Mouse (Mus musculus) ES-Bruce4 (cell line): Measurements from ENCODE around the gene Sfxn5. TPM values are rescaled to one million over a fixed set of nuclear protein-coding genes. Genes with fewer than 3 reads are reported as not detected.

Experiments
- H3K27ac ChIP-seq: 2 replicates; pipeline ENCODE4 v1.5.1; 2012; ENCODE audit warnings: low read length, inconsistent platforms; ENCODE audit not compliant: insufficient read depth
- H3K27me3 ChIP-seq: 2 replicates; pipeline ENCODE4 v1.6.1; 2012; ENCODE audit warnings: mild to moderate bottlenecking, low read length, inconsistent platforms; ENCODE audit not compliant: control insufficient read depth, poor library complexity, insufficient read depth, severe bottlenecking
- H3K36me3 ChIP-seq: 2 replicates; pipeline ENCODE4 v1.6.1; 2012; ENCODE audit warnings: inconsistent platforms, mild to moderate bottlenecking, low read length, moderate library complexity; ENCODE audit not compliant: control insufficient read depth, poor library complexity, insufficient read depth, severe bottlenecking
- H3K4me1 ChIP-seq: one replicate; pipeline ENCODE4 v1.8.1; 2011; ENCODE audit warnings: low read length; ENCODE audit not compliant: control insufficient read depth, insufficient read depth
- H3K4me3 ChIP-seq: 2 replicates; pipeline ENCODE4 v1.5.1; 2011; ENCODE audit warnings: low read depth, mild to moderate bottlenecking, low read length
- H3K9ac ChIP-seq: 2 replicates; pipeline ENCODE4 v1.6.1; 2012; ENCODE audit warnings: low read depth, mild to moderate bottlenecking, inconsistent platforms; ENCODE audit not compliant: poor library complexity, severe bottlenecking
- H3K9me3 ChIP-seq: replicated peaks from 2 replicates; pipeline ENCODE4 v1.6.1; 2012; ENCODE audit warnings: mild to moderate bottlenecking, low read length, inconsistent platforms; ENCODE audit not compliant: control insufficient read depth, poor library complexity, insufficient read depth, severe bottlenecking
- CTCF ChIP-seq: IDR thresholded peaks from one replicate; pipeline ENCODE4 v1.8.1; 2011; ENCODE audit warnings: low read depth, low read length
- EP300 ChIP-seq: IDR thresholded peaks from 2 replicates; pipeline ENCODE4 v1.6.1; 2011; ENCODE audit warnings: low read depth, low read length; ENCODE audit not compliant: insufficient read depth
- POLR2A ChIP-seq: IDR thresholded peaks from one replicate; pipeline ENCODE4 v1.8.1; 2011; ENCODE audit warnings: low read length; ENCODE audit not compliant: insufficient read depth
- polyA plus RNA-seq: library from polyadenylated mRNA; stranded (reverse); fragments of >200 nt; gene quantifications from 2 replicates; pipeline ENCODE4 v1.2.4, GENCODE M21; 2011; ENCODE audit warnings: low read depth; ENCODE audit not compliant: missing spikeins, insufficient read depth, insufficient read length

Sfxn5 gene
- polyA plus RNA-seq, 1 experiment: 6.0 TPM

- Histone ChIP-seq H3K27ac (no peak overlapping the region), H3K4me3 (peak overlapping the region; percentile 86), H3K4me1 (no peaks in the 10 kb centered on the region), H3K9me3 (no peaks in the 10 kb centered on the region), H3K36me3 (no peaks in the 10 kb centered on the region), H3K27me3 (no peaks in the 10 kb centered on the region), H3K9ac (peak overlapping the region; percentile 55)
- TF ChIP-seq POLR2A (no peak), EP300 (no peak), CTCF (no peak)
These were observed 40.0 kb upstream of the Sfxn5 start for GRCm38 (mm10) chr6:85373066-85373860.

- H3K9me3 ChIP-seq: no peaks in the 10 kb centered on the region
- H3K36me3 ChIP-seq: no peaks in the 10 kb centered on the region
- TF ChIP-seq POLR2A (no peak), CTCF (no peak), EP300 (no peak)
- no peak overlapping the region for H3K27ac ChIP-seq
- H3K4me3 ChIP-seq: no peak overlapping the region
- H3K27me3 ChIP-seq: no peaks in the 10 kb centered on the region
- H3K4me1 ChIP-seq: no peaks in the 10 kb centered on the region
- H3K9ac ChIP-seq: no peak overlapping the region
These were observed 39.3 kb upstream of the Sfxn5 start for GRCm38 (mm10) chr6:85372496-85372895.

- no peaks in the 10 kb centered on the region for H3K36me3 ChIP-seq
- H3K9me3 ChIP-seq: no peaks in the 10 kb centered on the region
- H3K27me3 ChIP-seq: no peaks in the 10 kb centered on the region
- no peak overlapping the region for H3K9ac ChIP-seq
- H3K4me1 ChIP-seq: no peaks in the 10 kb centered on the region
- no peak overlapping the region for H3K4me3 ChIP-seq
- H3K27ac ChIP-seq: no peak overlapping the region
- TF ChIP-seq CTCF (no peak), EP300 (no peak), POLR2A (no peak)
These were observed 38.7 kb upstream of the Sfxn5 start for GRCm38 (mm10) chr6:85371859-85372405.

GRCm38 (mm10) chr6:85370666-85371430 is 37.6 kb upstream of the Sfxn5 start:
- Histone ChIP-seq H3K4me3 (no peak overlapping the region), H3K27me3 (no peaks in the 10 kb centered on the region), H3K4me1 (no peaks in the 10 kb centered on the region), H3K36me3 (no peaks in the 10 kb centered on the region), H3K9ac (no peak overlapping the region), H3K9me3 (no peaks in the 10 kb centered on the region), H3K27ac (no peak overlapping the region)
- TF ChIP-seq CTCF (no peak), POLR2A (no peak), EP300 (no peak)

GRCm38 (mm10) chr6:85370041-85370440 is 36.8 kb upstream of the Sfxn5 start:
- no peak overlapping the region for H3K4me3 ChIP-seq
- no peak overlapping the region for H3K9ac ChIP-seq
- H3K36me3 ChIP-seq: no peaks in the 10 kb centered on the region
- H3K9me3 ChIP-seq: no peaks in the 10 kb centered on the region
- H3K27me3 ChIP-seq: no peaks in the 10 kb centered on the region
- no peaks in the 10 kb centered on the region for H3K4me1 ChIP-seq
- H3K27ac ChIP-seq: no peak overlapping the region
- TF ChIP-seq CTCF (no peak), POLR2A (no peak), EP300 (no peak)
